Mouse (Mus musculus) urinary bladder, adult 18-20 months (tissue): ENCODE measurements around the gene Cct6b.

ENCODE experiments used
- DNase-seq, 2 experiments: peaks; one replicate each; pipeline ENCODE4 v3.0.0; 2022; ENCODE audit warnings: low spot score in 2 of 2, mixed read lengths in 2 of 2

Gene Cct6b

DNA sequence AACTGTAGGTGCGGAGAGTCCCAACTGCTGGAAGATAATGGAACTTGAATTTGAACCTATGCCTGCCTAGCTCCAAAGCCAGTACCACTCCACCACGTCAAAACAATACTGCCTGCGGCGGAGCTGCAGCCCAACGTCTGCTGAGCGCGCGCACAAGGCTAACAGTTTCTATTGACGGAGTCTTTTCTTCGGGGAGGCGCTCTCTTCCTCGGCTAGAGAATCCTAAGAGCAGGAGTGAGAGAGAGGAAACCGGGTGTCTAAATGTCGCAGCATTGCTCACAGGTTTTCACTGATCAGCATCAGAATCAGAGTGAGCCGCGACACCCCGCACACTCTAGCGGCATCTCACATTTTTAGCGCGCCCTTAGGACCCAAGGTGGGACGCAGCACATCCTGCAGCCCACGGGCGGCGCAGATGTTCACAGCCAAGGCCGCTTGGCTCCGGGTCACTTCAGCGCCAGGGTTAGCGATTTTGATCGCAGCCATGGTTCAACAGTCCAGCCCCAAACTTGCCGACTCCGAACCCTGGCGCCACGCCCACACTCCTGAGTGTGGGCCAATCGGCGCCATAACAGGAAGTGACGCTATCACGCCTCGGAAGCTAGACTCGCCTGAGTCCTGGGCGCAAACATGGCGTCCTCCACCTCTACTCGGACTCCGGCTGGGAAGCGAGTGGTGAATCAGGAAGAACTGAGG, at the start of gene Cct6b, which contains the start of gene Zfp830:
Cct6b (minus strand) TSS at position 580 of the 696 bp plus-strand sequence.
Zfp830 (plus strand) TSS at position 604 of the 696 bp plus-strand sequence.
- peak in 1 of 2 experiments; percentile 90 for DNase-seq

DNA sequence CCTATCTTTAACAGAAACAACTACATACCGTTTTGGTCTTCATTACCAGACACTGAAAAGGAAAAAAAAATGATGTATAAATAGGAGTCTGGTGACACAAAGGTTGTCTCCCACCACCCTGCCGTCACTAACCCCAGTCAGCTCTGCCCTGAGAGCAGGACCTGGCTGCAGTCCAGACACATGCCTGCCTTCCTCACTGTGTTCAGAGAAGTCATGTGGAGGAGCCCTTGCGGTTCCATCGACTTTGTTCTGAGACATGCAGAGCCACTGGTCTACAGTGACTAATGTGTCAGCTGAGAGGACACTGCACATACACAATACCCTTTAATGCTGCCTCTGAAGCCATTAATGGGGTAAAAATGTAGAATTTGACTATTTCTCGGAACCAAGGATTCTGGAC, 44.4 kb upstream of the Cct6b start:
- no peak for DNase-seq

DNA sequence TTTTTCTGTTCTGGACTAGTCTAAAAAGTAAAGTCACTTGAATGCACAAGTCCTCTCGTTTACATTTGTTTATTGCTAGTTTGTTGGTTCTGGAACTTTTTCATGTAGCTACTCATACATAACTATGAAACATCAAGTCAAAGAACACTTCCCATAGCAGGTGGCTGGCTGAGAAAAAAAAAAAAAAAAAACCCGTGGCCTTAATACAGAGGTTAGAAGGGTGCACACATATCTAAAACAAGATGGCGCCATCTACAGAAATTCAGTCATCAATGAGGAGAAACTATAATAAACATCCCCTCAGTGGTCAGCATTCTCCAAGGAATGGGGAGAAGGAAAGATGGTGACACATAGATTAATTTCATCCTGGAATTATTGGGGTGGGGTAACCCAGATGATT, 43.2 kb upstream of the Cct6b start:
- DNase-seq: no peak

DNA sequence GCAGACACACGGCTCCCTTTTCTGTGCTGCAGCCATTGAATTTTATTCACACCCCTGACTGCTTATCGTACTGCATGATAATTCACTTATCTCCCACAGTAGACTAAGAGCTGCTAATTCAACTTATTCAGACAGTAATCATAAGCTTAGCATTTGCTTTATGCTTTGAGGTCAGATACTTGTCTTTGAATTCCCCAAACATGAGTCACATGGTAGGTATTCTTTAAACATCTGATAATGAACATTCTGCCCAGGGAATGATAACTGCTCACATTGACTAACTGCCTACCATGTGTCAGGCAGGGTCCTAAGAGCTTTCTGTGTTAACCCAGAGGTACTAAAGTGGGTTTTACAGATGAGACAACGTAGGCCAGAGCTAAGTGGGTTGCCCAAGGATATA, 42.5 kb upstream of the Cct6b start:
- DNase-seq: no peak

DNA sequence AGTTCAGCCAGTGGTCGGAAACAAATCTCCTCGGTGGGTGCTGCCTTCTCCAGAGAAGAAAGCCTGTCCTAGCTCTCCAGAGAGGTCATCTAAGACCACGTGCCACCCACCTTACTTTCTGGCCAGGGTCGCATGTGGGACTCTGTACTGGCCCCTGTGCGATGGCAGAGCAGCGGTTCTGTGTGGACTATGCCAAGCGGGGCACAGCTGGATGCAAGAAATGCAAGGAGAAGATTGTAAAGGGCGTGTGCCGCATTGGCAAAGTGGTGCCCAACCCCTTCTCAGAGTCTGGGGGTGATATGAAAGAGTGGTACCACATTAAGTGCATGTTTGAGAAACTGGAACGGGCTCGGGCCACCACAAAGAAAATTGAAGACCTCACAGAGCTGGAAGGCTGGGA, 19.3 kb upstream of the Cct6b start:
- DNase-seq: no peak

DNA sequence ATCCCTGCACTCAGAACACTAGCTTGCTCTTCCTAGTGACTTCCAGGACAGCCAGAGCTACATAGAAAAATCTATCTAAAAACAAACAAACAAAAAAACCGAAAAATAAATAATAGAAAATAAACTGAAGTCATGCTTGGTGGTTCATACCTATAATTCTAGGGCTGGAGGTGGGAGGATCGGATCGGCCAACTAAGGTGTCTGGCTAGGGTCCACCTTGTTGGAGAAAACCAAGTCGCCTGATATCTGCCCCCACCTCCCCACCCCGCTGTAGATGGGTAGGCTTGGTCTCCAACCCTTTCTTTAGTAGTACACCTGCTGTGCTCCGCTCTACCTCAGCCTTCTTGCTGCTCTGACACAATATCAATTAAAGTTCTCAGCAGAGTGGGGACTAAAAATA, 18.1 kb upstream of the Cct6b start:
- DNase-seq: no peak

DNA sequence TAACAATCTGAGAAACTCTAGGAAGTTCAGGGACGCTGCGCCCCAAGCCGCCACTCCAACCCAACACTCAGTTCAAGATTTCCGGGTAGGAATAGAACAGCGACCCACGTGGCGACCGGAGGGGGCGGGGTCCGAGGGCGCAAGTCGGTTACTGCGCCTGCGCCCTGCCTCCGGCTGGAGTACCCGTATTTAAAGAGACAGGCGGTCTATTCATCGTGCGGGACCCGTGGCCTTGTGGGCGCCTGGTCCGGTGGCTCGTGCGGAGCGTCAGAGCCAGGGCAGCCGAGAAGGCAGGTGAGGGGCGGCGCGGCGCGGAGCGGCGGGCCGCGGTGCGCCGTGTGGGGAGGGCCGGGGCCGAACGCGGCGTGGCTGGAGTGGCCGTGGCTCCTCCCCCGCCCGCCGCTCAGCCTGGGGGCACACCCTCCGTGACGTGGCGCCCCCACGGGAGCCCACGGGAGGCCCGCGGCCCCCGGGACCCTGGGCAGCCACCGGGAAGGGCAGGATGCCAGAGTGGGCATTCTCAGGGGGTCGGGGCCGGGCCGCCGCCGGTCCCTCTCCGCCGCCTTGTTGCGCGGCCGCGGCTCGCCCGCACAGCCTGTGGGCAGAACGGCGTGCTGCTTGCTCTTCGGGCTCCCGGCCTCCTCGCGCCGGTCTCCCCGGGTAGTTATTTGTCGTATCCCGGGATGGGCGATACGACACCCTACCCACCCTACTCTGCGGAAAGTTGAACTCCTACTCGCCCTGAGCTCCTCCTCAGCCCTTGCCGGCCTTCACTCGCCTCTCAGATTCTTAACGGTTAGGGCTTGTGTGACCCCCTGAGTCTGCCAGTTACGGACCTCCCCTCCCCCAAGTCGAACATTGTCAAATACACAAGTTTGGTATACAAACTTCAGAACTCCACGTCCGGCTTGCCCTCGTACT, 17.1 kb upstream of the Cct6b start, which contains the start of gene Lig3:
Lig3 (plus strand) TSS at position 126 of the 921 bp plus-strand sequence.
- DNase-seq: peak; percentile 89 to 90

DNA sequence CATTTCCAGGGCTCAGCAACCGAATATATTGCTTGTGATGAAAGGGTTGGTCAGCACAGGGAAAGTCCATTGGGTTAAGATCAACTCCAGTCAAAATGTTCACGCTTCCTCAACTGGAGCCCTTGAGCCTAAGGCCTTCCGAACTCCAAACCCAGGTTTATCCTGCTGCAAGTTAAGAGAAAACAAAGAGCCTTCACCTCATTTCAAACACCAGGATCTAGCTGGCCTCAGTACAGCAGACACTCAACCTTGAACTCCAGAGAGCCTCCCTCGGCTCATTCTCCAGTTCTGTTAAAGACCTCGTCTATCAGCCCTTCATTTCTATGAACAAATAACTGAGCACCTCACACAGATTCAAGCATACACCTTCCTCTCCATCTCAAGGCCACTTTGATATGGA, 16.0 kb upstream of the Cct6b start:
- no peak for DNase-seq

DNA sequence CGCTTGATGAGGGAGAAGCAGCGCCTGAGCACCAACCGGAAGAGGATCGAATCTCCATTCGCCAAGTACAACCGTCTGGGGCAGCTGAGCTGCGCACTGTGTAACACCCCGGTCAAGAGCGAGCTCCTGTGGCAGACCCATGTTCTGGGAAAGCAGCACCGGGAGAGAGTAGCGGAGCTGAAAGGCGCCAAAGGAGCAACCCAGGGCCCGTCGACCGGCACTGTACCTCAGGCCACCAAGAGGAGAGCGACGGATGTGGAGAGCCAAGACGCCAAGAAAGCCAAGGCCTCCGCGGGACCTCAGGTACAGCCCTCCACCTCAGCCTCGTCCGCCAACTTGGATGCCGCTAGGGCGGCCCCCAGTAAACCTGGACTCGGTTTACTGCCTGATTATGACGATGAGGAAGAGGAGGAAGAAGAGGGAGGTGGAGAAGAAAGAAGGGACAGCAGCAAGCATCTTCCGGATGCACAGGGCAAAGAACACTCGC, 360 bp upstream of the Cct6b start:
- DNase-seq: peak in 1 of 2 experiments; percentile 87

DNA sequence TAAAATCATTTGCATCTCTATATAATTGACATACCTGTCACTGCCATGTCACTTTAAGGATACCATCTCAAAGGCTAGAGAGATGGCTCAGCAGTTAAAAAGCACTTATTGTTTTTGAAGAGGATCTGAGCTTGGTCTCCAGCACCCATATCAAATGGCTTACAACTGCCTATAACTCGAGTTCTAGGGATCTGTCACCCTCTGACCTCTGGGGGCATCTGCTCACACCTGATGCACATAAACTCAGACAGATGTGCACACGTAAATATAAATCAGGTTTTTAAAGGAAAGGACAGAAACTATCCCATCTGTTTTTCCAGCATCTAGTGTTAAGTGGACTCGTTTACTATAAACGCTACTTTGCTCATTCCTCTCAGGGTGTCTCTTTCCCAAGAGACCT, 860 bp downstream of the Cct6b start:
- no peak for DNase-seq

DNA sequence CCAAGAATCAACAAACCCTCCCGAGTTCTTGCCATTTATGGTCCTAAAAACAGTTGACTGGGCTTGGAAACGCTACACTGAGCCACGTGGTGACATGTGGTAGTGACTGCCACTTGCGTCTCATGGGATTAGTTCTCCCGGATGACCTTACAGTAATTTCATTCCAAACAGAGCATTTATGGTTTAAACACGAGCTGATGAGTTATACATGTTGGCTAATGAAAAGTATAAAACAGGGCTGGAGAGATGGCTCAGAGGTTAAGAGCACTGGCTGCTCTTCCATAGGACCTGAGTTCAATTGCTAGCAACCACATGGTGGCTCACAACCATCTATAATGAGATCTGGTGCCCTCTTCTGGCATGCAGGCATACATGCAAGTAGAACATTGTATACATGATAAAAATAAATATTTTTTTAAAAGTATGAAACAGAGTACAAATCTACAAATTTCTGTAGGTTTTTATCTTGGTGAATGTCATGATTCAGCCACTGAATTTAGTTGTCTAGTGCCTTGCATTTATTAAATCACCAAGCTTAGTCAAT, 1.8 kb downstream of the Cct6b start:
- no peak for DNase-seq

DNA sequence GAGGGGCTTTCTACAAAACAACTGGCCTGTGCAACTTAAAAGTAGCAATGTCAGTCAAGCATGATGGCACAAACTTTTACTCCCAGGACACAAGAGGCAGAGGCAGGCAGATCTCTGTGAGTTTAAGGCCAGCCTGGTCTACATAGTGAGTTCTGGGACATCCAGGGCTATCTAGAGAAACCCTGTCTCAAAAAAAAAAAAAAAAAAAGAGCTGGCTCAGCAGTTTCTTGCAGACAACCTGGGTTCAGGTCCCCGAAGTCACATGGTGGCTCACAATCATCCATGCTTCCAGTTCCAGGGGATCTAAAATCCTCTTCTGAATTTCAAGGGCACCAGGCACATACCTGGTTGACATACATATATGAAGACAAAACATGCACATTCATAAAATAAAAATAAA, 8.2 kb downstream of the Cct6b start:
- no peak for DNase-seq

DNA sequence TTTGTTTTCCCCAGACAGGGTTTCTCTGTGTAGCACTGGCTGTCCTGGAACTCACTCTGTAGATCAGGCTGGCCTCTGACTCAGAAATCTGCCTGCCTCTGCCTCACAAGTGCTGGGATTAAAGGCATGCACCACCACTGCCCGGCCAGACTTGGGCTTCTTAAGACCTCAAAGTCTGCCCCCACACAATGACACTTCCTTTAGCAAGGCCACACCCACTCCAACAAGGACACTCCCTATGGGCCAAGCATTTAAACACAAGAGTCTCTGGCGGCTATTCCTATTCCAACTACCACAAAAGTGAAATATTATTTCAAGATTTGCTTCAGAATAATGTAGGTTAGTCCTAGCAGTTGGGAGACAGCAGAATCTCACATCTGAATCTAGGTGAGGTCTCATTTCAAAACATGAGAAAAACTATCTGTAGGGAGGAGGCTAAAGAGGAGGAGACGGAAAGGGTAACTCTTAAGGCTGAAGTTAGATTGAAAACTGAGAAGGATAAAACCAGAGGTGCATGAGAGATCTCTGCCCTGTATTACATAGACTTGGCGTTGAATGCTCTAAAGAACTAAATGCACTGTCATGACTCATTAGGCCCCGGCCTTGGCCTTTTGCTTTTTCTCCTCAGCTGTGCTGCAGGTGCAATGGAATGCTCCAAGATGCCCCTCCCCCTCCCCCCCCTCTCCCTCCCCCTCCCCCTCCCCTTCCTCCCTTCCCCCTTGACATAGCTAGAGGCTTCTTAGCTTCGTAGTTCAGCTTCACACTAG, 11.6 kb downstream of the Cct6b start:
- no peak for DNase-seq

DNA sequence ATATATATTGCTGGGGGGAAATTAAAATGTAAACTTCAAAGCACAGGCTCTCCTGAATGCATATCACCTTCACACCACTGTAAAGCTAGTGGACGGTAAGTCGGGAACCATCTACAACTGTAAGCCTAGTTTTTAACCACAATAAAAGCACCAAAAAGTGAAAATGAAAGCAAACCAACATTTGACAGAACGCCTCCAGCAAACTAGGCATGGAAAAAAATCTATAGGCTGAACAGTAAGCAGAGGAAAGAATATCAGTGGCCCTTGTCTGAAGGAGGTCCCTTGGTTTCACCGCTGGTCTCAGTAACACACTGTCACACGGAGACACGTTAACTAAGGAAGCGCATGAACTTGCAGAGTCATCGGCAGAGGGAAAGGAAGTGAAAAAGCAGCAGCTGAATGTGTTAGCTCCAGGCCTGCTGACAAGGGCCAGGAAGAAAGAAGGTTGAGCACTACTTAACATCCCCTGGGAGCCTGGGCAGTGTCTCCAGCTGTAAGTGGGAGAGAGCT, 17.2 kb downstream of the Cct6b start:
- peak in 1 of 2 experiments; percentile 1 for DNase-seq

DNA sequence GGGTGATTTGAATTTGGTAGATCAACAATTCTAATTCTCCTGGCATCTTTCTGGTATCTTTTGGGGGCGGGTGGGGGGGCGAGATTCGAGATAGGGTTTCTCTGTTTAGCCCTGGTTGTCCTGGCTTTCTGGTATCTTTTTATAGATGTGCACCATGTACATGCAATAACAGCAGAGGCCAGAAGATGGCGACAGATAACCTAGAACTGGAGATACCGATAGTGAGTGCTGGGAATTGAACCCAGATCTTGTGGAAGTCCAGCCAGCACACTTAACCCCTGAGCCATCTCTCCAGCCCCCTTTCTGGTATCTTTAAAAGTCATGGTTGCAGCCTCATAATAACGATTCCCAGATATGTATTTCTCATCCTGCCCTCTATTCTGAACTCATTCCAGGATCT, 18.0 kb downstream of the Cct6b start:
- peak in 1 of 2 experiments; percentile 14 for DNase-seq

DNA sequence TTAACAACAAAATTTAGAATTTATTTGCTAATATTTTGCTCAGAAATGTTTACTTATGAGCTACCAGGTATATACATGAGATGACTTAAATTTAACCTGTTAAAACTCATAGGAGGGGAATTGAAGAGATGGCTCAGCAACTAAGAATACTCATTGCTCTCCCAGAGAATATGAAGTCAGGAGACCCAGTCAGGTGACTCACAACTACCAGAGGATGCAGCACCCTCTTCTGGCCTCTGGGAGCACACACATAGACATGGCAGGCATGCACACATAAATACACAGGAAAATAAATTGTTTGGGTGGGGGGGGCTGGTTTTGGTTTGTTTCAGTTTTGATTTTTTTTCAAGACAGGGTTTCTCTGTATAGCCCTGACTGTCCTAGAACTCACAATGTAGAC, 25.1 kb downstream of the Cct6b start:
- DNase-seq: no peak

DNA sequence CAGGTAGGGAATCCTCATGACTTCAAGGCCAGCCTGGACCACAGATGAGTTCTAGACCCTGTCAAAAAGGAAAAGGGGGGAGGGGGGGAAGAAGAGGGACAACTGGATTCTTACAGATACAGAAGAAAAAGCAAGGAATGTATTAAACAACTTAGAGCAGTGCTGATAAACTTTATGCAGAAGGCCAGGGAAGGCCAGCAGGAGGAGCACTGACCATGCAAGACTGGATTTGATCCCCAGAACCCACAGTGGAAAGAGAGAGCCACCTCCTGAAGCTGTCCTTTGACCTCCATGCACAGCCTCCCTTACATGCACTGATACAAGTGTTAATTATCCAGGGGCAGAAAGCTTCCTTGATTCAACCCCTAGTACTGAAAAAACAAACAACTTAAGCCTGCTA, 29.9 kb downstream of the Cct6b start:
- no peak for DNase-seq

DNA sequence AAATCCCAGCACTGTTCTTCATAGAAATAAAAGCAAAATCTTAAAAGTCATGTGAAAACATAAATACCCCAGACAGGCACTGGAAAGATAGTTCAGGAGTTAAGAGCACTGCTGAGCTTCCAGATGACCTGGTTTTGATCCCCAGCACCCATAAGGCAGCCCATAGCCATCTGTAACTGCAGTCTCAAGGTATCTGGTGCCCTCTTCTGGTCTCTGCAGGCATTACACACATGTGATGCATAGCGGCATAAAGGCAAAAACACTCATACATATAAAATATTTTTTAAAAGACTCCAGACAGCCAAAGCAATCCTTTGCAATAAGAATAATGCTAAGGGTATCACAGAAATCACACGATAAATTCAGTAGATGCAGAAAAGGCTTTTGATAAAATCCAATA, 37.3 kb downstream of the Cct6b start:
- DNase-seq: no peak

DNA sequence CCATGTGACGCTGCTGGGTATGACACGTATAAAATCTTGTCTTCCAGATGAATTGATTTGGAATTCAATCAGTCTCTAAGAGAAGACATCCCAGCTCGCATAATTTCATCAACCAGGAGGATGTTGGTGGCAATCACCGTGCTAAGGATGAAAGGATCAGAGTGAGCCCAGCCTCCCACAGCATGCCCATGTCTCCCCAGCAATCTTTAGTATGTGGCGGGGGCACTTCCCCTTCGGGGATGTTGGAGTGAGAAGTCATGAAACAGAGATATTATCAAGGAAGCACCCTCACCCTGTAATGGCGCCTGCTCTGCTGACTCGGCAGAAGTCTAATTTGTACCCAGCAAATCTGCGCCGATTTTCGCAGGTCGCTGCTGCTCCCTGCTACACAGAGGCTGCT, 44.8 kb downstream of the Cct6b start:
- no peak for DNase-seq

DNA sequence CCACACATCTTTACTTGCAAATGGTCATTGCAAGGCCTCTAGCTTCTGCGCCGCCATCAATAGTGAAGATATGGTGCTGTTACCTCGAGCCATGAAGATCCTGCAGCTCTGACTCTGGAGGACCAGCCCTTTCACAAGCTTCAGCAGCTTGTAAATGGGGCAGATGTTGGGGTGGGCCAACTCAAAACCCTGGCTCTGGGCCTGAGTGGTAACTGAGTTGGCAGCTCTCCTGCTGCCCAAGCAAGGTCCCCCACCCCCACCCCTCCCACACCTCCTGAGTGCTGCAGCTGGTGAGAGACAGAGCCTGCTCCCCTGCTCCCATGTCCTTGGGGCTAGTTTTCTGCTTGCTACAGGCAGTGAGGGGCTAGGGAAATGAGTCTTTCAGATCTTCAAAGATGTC, 51.4 kb downstream of the Cct6b start:
- no peak for DNase-seq

DNA sequence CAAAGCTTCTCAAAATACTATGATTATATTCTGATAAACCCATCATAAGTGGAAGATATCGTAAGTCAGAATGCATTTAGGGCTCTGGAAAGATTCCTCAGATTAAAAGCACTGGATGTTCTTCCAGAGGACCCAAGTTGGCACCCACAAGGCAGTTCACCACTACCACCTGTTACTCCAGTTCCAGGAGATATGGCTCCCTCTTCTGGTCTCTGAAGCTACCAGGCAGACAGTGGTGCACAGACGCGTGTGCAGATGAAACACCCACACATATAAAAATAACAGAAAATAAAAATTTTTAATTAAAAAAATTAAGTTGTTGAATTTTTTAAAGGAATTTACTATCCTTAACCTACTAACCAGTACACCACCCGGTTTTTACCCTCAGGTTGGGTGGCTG, 55.2 kb downstream of the Cct6b start:
- no peak for DNase-seq
